Mouse (Mus musculus): ENCODE results near the gene Alkbh6. TPM values are rescaled to one million over a fixed set of nuclear protein-coding genes. Genes with fewer than 3 reads are reported as not detected.

The Alkbh6 gene
- polyA plus RNA-seq, 1 experiment from 2014 or later = 101 TPM

GRCm38 (mm10) chr7:30358378-30359186 lies 50.1 kb downstream of the Alkbh6 start:
- Histone ChIP-seq H3K4me2 (no peak overlapping the region), H3K27me3 (no peaks in the 10 kb centered on the region; the same call in 1 of the 2 replicates), H3K4me3 (replicated peaks) (no peak overlapping the region), H3K9me3 (no peaks in the 10 kb centered on the region), H3K9ac (replicated peaks) (no peak overlapping the region), H3K36me3 (peaks cover 43% of the 10 kb centered on the region), H3K4me1 (replicated peaks) (peaks cover 30% of the 10 kb centered on the region), H3K27ac (no peak overlapping the region)
- WGBS = 75% methylated on average over 7 of the region's 7 CpGs
- ATAC-seq (ENCODE audit: insufficient number of reproducible peaks, insufficient read depth, low FRiP score, low TSS enrichment, low read depth) = no peak

- ATAC-seq (ENCODE audit: insufficient number of reproducible peaks, insufficient read depth, low FRiP score, low TSS enrichment, low read depth) = no peak
- H3K4me3 ChIP-seq (replicated peaks) = no peak overlapping the region
- H3K9ac ChIP-seq (replicated peaks) = no peak overlapping the region
- peaks cover 8% of the 10 kb centered on the region for H3K27me3 ChIP-seq
- H3K36me3 ChIP-seq = peaks cover 43% of the 10 kb centered on the region
- H3K9me3 ChIP-seq = no peaks in the 10 kb centered on the region
- WGBS = 85% methylated on average over 31 of the region's 31 CpGs
- peaks cover 23% of the 10 kb centered on the region for H3K4me1 ChIP-seq (replicated peaks)
- no peak overlapping the region for H3K4me2 ChIP-seq
- no peak overlapping the region for H3K27ac ChIP-seq
Observed at GRCm38 (mm10) chr7:30359276-30359865, 50.9 kb downstream of the Alkbh6 start.

- Histone ChIP-seq H3K27ac (no peak overlapping the region), H3K4me2 (no peak overlapping the region), H3K4me3 (replicated peaks) (no peak overlapping the region), H3K9ac (replicated peaks) (no peak overlapping the region), H3K27me3 (peaks cover 14% of the 10 kb centered on the region), H3K4me1 (replicated peaks) (peaks cover 23% of the 10 kb centered on the region), H3K9me3 (no peaks in the 10 kb centered on the region), H3K36me3 (peaks cover 43% of the 10 kb centered on the region)
- 91% methylated on average over 17 of the region's 17 CpGs for WGBS
- no peak for ATAC-seq (ENCODE audit: insufficient number of reproducible peaks, insufficient read depth, low FRiP score, low TSS enrichment, low read depth)
Observed at GRCm38 (mm10) chr7:30360028-30360427, 51.5 kb downstream of the Alkbh6 start.

GRCm38 (mm10) chr7:30362652-30363343 lies 54.3 kb downstream of the Alkbh6 start, which contains the start of gene Lrfn3:
Lrfn3 (minus strand) TSS chr7:30362772.
- Histone ChIP-seq H3K27ac (no peak within 1 kb of the TSS; the same call in 1 of the 2 replicates), H3K9ac (replicated peaks) (peak within 1 kb of the TSS; percentile 89)
- 0 out of 2 replicates have a peak, but pooled peaks have one; percentile 22 for ATAC-seq (ENCODE audit: insufficient number of reproducible peaks, insufficient read depth, low FRiP score, low TSS enrichment, low read depth)

GRCm38 (mm10) chr7:30363344-30363738 lies 54.8 kb downstream of the Alkbh6 start:
- Histone ChIP-seq H3K27ac (no peak overlapping the region), H3K36me3 (peaks cover 17% of the 10 kb centered on the region), H3K4me2 (peak overlapping the region; percentile 84), H3K4me1 (replicated peaks) (peaks cover 23% of the 10 kb centered on the region), H3K9ac (replicated peaks) (peak overlapping the region; percentile 89), H3K9me3 (no peaks in the 10 kb centered on the region), H3K4me3 (replicated peaks) (peak overlapping the region; percentile 77), H3K27me3 (peaks cover 23% of the 10 kb centered on the region)
- WGBS = 62% methylated on average over 6 of the region's 6 CpGs
- ATAC-seq (ENCODE audit: insufficient number of reproducible peaks, insufficient read depth, low FRiP score, low TSS enrichment, low read depth) = no peak

More at GRCm38 (mm10) chr7:30362652-30363343, 54.3 kb downstream of the Alkbh6 start, which contains the start of gene Lrfn3:
- Histone ChIP-seq H3K4me1 (replicated peaks) (peaks cover 23% of the 10 kb centered on the region), H3K4me2 (peak within 1 kb of the TSS; percentile 84), H3K4me3 (replicated peaks) (peak within 1 kb of the TSS; percentile 77), H3K36me3 (peaks cover 21% of the 10 kb centered on the region), H3K9me3 (no peaks in the 10 kb centered on the region), H3K27me3 (peaks cover 21% of the 10 kb centered on the region)
- 2% methylated on average over 51 of the region's 55 CpGs for WGBS

Other genes starting within 250 kb of the Alkbh6 start
- gene Zfp82, start 235.8 kb upstream of the Alkbh6 start, polyA plus RNA-seq (2016; fragmentation: Nextera tagmentation; extraction: Ambion mirVana) = 6.8 and 7.1 TPM in 2 replicates
- 3.4 and 3.7 TPM in 2 replicates for gene Gm26920, start 218.3 kb upstream of the Alkbh6 start, polyA plus RNA-seq (2016; fragmentation: Nextera tagmentation; extraction: Ambion mirVana)
- 17.0 and 25.0 TPM in 2 replicates for gene Zfp566, start 218.2 kb upstream of the Alkbh6 start, polyA plus RNA-seq (2016; fragmentation: Nextera tagmentation; extraction: Ambion mirVana)
- 138 and 146 TPM in 2 replicates for gene Zfp260, start 213.9 kb upstream of the Alkbh6 start, polyA plus RNA-seq (2016; fragmentation: Nextera tagmentation; extraction: Ambion mirVana)
- 11.8 and 16.7 TPM in 2 replicates for gene Zfp382, start 186.8 kb upstream of the Alkbh6 start, polyA plus RNA-seq (2016; fragmentation: Nextera tagmentation; extraction: Ambion mirVana)
- gene Zfp146, start 139.0 kb upstream of the Alkbh6 start, polyA plus RNA-seq (2016; fragmentation: Nextera tagmentation; extraction: Ambion mirVana) = 19.1 and 23.0 TPM in 2 replicates
- 2.4 and 2.9 TPM in 2 replicates for gene Cox7a1, start 124.6 kb upstream of the Alkbh6 start, polyA plus RNA-seq (2016; fragmentation: Nextera tagmentation; extraction: Ambion mirVana)
- 75.6 and 77.9 TPM in 2 replicates for gene Capns1, start 109.9 kb upstream of the Alkbh6 start, polyA plus RNA-seq (2016; fragmentation: Nextera tagmentation; extraction: Ambion mirVana)
- gene Polr2i, start 76.8 kb upstream of the Alkbh6 start, polyA plus RNA-seq (2016; fragmentation: Nextera tagmentation; extraction: Ambion mirVana) = 174 and 182 TPM in 2 replicates
- 214 and 222 TPM in 2 replicates for gene Tbcb, start 76.4 kb upstream of the Alkbh6 start, polyA plus RNA-seq (2016; fragmentation: Nextera tagmentation; extraction: Ambion mirVana)
- gene Ovol3, start 73.0 kb upstream of the Alkbh6 start, polyA plus RNA-seq (2016; fragmentation: Nextera tagmentation; extraction: Ambion mirVana) = not detected in 2 replicates
- 0.15 and 0.26 TPM in 2 replicates for gene Thap8, start 28.6 kb upstream of the Alkbh6 start, polyA plus RNA-seq (2016; fragmentation: Nextera tagmentation; extraction: Ambion mirVana)
- 9.7 and 10.6 TPM in 2 replicates for gene Wdr62, start 28.3 kb upstream of the Alkbh6 start, polyA plus RNA-seq (2016; fragmentation: Nextera tagmentation; extraction: Ambion mirVana)
- 39.7 and 46.6 TPM in 2 replicates for gene Clip3, start 17.0 kb upstream of the Alkbh6 start, polyA plus RNA-seq (2016; fragmentation: Nextera tagmentation; extraction: Ambion mirVana)
- gene Syne4, start 6.1 kb downstream of the Alkbh6 start, polyA plus RNA-seq (2016; fragmentation: Nextera tagmentation; extraction: Ambion mirVana) = 84.6 and 98.6 TPM in 2 replicates
- gene E130208F15Rik, start 13.0 kb downstream of the Alkbh6 start, polyA plus RNA-seq (2016; fragmentation: Nextera tagmentation; extraction: Ambion mirVana) = 0.97 and 5.0 TPM in 2 replicates
- 20.7 and 23.6 TPM in 2 replicates for gene Sdhaf1, start 15.2 kb downstream of the Alkbh6 start, polyA plus RNA-seq (2016; fragmentation: Nextera tagmentation; extraction: Ambion mirVana)
- gene Lrfn3, start 54.1 kb downstream of the Alkbh6 start, polyA plus RNA-seq (2016; fragmentation: Nextera tagmentation; extraction: Ambion mirVana) = 6.2 and 6.6 TPM in 2 replicates
- gene Tyrobp, start 105.0 kb downstream of the Alkbh6 start, polyA plus RNA-seq (2016; fragmentation: Nextera tagmentation; extraction: Ambion mirVana) = 14.1 and 19.6 TPM in 2 replicates
- 0.77 TPM in 1 of 2 replicates, not detected in the other for gene Hcst, start 111.1 kb downstream of the Alkbh6 start, polyA plus RNA-seq (2016; fragmentation: Nextera tagmentation; extraction: Ambion mirVana)
- gene Nfkbid, start 113.0 kb downstream of the Alkbh6 start, polyA plus RNA-seq (2016; fragmentation: Nextera tagmentation; extraction: Ambion mirVana) = 1.2 and 1.3 TPM in 2 replicates
- gene Aplp1, start 136.8 kb downstream of the Alkbh6 start, polyA plus RNA-seq (2016; fragmentation: Nextera tagmentation; extraction: Ambion mirVana) = 32.5 and 33.9 TPM in 2 replicates
- 0.29 and 0.65 TPM in 2 replicates for gene Kirrel2, start 149.0 kb downstream of the Alkbh6 start, polyA plus RNA-seq (2016; fragmentation: Nextera tagmentation; extraction: Ambion mirVana)
- gene Nphs1, start 149.6 kb downstream of the Alkbh6 start, polyA plus RNA-seq (2016; fragmentation: Nextera tagmentation; extraction: Ambion mirVana) = 0.10 TPM in 1 of 2 replicates, not detected in the other
- gene Prodh2, start 184.9 kb downstream of the Alkbh6 start, polyA plus RNA-seq (2016; fragmentation: Nextera tagmentation; extraction: Ambion mirVana) = not detected in 2 replicates
- 15.1 and 17.7 TPM in 2 replicates for gene Arhgap33, start 226.3 kb downstream of the Alkbh6 start, polyA plus RNA-seq (2016; fragmentation: Nextera tagmentation; extraction: Ambion mirVana)
- 9.5 and 10.9 TPM in 2 replicates for gene Hspb6, start 243.5 kb downstream of the Alkbh6 start, polyA plus RNA-seq (2016; fragmentation: Nextera tagmentation; extraction: Ambion mirVana)
- gene Proser3, start 243.6 kb downstream of the Alkbh6 start, polyA plus RNA-seq (2016; fragmentation: Nextera tagmentation; extraction: Ambion mirVana) = 15.3 and 16.0 TPM in 2 replicates